Mouse (Mus musculus): Measurements from ENCODE around the gene Sppl2b.
"Not testable (repeated sequence)": the region's sequence is repeated elsewhere in the genome, so short reads cannot be mapped to it uniquely, and the experiment has no call there.

The Sppl2b gene

DNA sequence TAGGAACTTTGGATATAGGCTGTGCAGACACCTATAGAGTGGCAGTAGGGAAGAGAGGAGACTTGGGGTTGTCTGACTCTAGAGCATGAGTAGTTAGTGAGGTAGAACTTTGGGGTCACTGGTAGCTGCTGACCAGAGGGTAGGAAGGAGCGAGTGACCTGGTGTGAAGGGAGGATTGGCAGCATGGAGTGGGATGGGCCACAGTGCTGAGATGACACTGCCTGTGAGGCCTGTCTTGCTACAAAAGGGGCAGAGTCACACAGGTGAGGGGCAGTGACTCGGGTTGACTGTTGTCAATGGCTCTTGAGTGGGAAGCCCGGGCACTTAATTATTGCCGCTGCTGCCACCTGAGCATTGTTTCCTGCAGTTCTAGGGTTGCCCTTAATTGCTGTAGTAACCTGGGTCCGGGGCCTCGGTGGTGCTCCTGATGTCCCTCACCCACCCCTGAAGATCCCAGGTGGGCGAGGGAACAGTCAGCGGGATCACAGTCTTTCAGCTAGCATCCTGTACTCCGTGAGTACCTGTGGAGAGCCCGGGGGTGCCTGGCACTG, 27.1 kb upstream of the Sppl2b start:
- Histone ChIP-seq H3K4me3 (replicated peaks; ENCODE audit: low read length) (peak overlapping the region; percentile 89), H3K4me1 (replicated peaks; ENCODE audit: low read depth, low read length) (peaks cover 64% of the 10 kb centered on the region), H3K27me3 (ENCODE audit: insufficient read depth, low read length) (peaks cover 8% of the 10 kb centered on the region), H3K9me3 (ENCODE audit: low read length) (no peaks in the 10 kb centered on the region), H3K36me3 (ENCODE audit: insufficient read depth, low read length) (peaks cover 36% of the 10 kb centered on the region)
- TF ChIP-seq NANOG (IDR thresholded peaks at IDR 0.05; ENCODE audit: borderline replicate concordance, low read length) (no peak), POU5F1 (IDR thresholded peaks at IDR 0.05; ENCODE audit: borderline replicate concordance, low read length) (no peak), CTCF (conservative IDR thresholded peaks at IDR 0.05; ENCODE audit: low read length) (no peak)

DNA sequence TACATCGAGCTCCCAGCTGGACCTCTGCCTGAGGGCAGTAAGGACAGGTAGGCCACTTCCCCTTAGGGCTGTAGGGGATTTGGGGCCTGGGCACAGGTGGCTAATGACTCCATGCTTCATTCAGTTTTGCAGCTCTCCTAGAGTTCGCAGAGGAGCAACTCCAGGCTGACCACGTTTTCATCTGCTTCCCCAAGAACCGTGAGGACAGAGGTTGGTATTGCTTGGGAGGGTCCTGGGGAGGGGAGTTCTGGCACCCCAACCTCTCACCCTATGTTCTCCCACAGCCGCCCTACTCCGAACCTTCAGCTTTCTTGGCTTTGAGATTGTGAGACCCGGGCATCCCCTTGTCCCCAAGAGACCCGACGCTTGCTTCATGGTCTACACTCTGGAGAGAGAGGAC, 26.5 kb upstream of the Sppl2b start:
- peaks cover 15% of the 10 kb centered on the region for H3K27me3 ChIP-seq (ENCODE audit: insufficient read depth, low read length)
- H3K4me3 ChIP-seq (replicated peaks; ENCODE audit: low read length); H3K9me3 ChIP-seq (ENCODE audit: low read length): not testable (repeated sequence)
- peaks cover 64% of the 10 kb centered on the region for H3K4me1 ChIP-seq (replicated peaks; ENCODE audit: low read depth, low read length)
- H3K36me3 ChIP-seq (ENCODE audit: insufficient read depth, low read length), result peaks cover 36% of the 10 kb centered on the region

DNA sequence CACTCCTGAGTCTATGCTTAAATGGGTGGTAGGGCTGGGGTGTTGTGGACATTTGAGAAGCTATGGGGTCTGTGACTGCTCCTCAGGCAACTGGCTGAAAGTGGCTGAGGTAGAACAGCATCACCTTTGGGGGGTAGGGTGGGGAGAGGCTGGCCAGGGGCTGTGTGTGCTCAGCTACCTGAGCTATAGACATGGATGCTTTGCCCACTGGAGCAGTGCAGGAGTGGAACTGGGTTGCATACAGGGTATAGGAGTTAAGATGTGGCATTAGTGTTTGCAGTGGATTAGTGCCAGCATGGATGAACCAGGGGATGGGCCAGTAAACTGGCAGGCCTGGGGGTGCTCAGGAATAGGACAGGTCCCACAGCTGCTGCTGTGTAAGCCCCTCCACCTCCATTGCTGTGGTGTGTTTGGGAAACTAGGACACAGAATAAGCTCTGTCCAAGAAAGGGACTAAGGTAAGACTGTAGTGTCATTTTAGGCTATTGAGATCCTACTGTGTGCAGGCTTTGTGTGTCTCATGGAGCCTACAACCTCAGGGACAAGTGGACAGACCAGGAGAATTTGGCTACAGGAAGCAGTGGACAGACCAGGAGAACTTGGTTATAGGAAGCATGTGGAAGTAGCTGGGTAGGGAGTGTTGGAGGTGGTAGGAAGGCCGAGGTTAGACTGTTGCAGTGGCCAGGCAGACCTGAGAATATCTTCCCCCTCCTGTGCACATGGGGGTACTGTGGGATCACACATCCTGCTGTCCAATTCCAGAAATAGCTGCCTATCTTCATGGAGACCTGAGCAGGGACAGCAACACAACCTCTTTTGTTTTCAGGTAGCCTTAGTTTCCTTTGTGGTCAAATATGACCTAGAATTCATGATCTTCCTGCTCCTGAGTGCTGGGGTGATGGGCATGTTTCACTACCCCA, 25.5 kb upstream of the Sppl2b start:
- peaks cover 57% of the 10 kb centered on the region for H3K4me1 ChIP-seq (replicated peaks; ENCODE audit: low read depth, low read length)
- H3K4me3 ChIP-seq (replicated peaks; ENCODE audit: low read length), result no peak overlapping the region
- H3K27me3 ChIP-seq (ENCODE audit: insufficient read depth, low read length), result peaks cover 25% of the 10 kb centered on the region
- H3K9me3 ChIP-seq (ENCODE audit: low read length), result no peaks in the 10 kb centered on the region
- peaks cover 36% of the 10 kb centered on the region for H3K36me3 ChIP-seq (ENCODE audit: insufficient read depth, low read length)
- TF ChIP-seq CTCF (conservative IDR thresholded peaks at IDR 0.05; ENCODE audit: low read length) (no peak), NANOG (IDR thresholded peaks at IDR 0.05; ENCODE audit: borderline replicate concordance, low read length) (no peak), POU5F1 (IDR thresholded peaks at IDR 0.05; ENCODE audit: borderline replicate concordance, low read length) (no peak)

DNA sequence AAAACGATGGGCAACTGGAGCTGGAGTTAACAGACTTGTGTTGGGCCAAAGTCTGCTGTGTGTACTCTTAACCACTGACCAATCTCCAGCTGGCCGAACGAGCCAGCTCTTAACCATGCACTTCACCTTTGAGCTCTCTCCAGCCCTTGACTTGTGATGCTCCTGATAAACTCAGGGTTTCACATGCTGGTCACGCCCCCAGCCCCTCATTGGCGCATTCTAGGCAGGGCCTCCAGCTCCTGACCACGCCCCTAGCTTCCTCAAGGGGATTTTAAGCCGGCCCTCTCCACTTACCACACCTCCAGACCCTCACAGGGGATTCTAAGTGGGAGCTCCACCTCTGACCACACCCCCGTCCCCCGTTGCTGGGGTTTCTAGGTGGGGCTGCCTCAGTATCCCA, 23.9 kb upstream of the Sppl2b start:
- Histone ChIP-seq H3K36me3 (ENCODE audit: insufficient read depth, low read length) (peaks cover 36% of the 10 kb centered on the region), H3K27me3 (ENCODE audit: insufficient read depth, low read length) (peaks cover 40% of the 10 kb centered on the region), H3K4me3 (replicated peaks; ENCODE audit: low read length) (no peak overlapping the region), H3K4me1 (replicated peaks; ENCODE audit: low read depth, low read length) (peaks cover 62% of the 10 kb centered on the region), H3K9me3 (ENCODE audit: low read length) (no peaks in the 10 kb centered on the region)
- TF ChIP-seq POU5F1 (IDR thresholded peaks at IDR 0.05; ENCODE audit: borderline replicate concordance, low read length) (no peak), NANOG (IDR thresholded peaks at IDR 0.05; ENCODE audit: borderline replicate concordance, low read length) (no peak), CTCF (conservative IDR thresholded peaks at IDR 0.05; ENCODE audit: low read length) (no peak)

DNA sequence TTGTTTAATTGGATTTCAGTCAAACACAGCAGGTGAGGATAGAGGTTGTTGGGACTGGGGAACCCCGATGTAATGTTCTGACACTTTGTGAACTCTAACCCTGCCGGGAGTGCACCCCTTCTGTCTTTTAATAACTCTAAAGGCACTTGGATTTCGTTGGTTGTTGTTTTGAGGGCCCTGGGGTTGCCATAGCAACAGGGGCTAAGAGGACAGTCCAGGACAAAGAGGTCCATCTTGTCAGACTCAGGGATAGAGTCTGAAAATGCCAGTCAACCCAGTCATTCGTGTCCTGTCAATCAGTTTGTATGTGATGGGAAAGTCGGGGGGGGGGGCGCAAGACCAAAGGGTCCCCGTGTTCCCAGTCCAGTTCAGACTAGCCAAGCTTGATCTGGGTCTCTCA, 22.3 kb upstream of the Sppl2b start:
- Histone ChIP-seq H3K4me3 (replicated peaks; ENCODE audit: low read length) (no peak overlapping the region), H3K27me3 (ENCODE audit: insufficient read depth, low read length) (peaks cover 57% of the 10 kb centered on the region), H3K4me1 (replicated peaks; ENCODE audit: low read depth, low read length) (peaks cover 73% of the 10 kb centered on the region), H3K9me3 (ENCODE audit: low read length) (no peaks in the 10 kb centered on the region), H3K36me3 (ENCODE audit: insufficient read depth, low read length) (peaks cover 29% of the 10 kb centered on the region)
- TF ChIP-seq POU5F1 (IDR thresholded peaks at IDR 0.05; ENCODE audit: borderline replicate concordance, low read length) (no peak), NANOG (IDR thresholded peaks at IDR 0.05; ENCODE audit: borderline replicate concordance, low read length) (no peak), CTCF (conservative IDR thresholded peaks at IDR 0.05; ENCODE audit: low read length) (no peak)

DNA sequence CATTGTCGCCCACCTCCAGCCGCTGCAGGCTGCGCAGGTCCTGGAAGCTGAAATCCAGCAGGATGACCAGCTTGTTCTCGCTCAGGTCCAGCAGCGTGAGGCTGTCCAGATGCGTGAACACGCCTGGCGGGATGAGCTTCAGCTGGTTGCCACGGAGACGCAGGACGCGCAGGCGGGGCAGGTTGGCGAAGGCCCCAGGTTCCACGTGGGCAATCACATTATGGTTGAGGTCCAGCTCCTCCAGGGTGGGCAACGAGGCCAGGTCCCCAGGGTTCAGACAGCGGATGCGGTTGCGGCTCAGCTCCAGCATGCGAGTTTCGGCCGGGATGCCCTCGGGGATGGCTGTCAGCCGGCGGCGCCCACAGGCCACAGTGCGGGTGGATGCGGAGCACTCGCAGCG, 19.5 kb upstream of the Sppl2b start:
- Histone ChIP-seq H3K9me3 (ENCODE audit: low read length) (no peaks in the 10 kb centered on the region), H3K36me3 (ENCODE audit: insufficient read depth, low read length) (peaks cover 3% of the 10 kb centered on the region), H3K4me1 (replicated peaks; ENCODE audit: low read depth, low read length) (peaks cover 71% of the 10 kb centered on the region), H3K27me3 (ENCODE audit: insufficient read depth, low read length) (peaks cover 76% of the 10 kb centered on the region), H3K4me3 (replicated peaks; ENCODE audit: low read length) (peak overlapping the region; percentile 67)
- TF ChIP-seq NANOG (IDR thresholded peaks at IDR 0.05; ENCODE audit: borderline replicate concordance, low read length) (no peak), POU5F1 (IDR thresholded peaks at IDR 0.05; ENCODE audit: borderline replicate concordance, low read length) (no peak), CTCF (conservative IDR thresholded peaks at IDR 0.05; ENCODE audit: low read length) (no peak)

DNA sequence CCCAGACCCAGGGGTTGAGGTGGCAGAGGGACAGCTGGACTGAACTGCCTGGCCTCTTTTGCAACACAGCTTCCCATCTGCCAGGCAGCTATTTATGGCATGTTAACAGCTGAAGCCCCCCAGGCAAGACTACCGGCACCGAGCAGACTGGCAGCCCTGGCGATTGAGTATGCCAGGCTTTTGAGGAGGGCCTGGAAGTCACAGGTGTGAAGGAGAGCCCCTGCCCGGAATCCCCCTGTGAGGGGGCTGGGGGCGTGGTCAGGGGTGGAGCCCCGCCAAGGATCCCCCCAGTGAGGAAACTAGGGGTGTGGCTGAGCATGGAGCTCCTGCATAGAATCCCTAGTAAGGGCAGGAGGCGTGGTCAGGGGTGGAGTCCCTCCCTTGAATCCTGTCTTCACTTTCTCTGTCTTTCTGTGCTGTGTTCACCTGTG, 18.1 kb upstream of the Sppl2b start:
- Histone ChIP-seq H3K4me3 (replicated peaks; ENCODE audit: low read length) (no peak overlapping the region), H3K27me3 (ENCODE audit: insufficient read depth, low read length) (peaks cover 90% of the 10 kb centered on the region), H3K9me3 (ENCODE audit: low read length) (no peaks in the 10 kb centered on the region), H3K4me1 (replicated peaks; ENCODE audit: low read depth, low read length) (peaks cover 68% of the 10 kb centered on the region), H3K36me3 (ENCODE audit: insufficient read depth, low read length) (no peaks in the 10 kb centered on the region)
- no peak for TF ChIP-seq CTCF (conservative IDR thresholded peaks at IDR 0.05; ENCODE audit: low read length)
- TF ChIP-seq POU5F1 (IDR thresholded peaks at IDR 0.05; ENCODE audit: borderline replicate concordance, low read length), result no peak

DNA sequence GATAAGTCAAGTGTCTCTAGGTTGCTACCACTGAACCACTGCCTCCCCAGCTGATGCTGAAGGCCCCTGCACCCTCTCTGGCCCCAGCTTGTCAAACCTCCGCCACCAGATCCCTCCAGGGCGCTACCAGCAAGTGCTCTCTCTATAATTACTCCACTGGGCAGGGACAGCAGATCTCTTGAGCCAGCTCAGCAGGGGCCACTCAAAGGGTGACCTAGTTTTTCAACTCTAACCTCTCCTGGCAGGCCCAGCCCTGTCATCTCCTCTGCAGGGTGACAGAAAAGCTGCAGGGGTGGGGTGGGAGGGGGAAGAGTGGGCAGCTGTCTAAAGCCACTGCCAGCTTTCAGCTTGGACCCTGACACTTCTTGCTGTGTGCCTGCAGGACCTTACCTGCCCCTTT, 17.2 kb upstream of the Sppl2b start:
- Histone ChIP-seq H3K27me3 (ENCODE audit: insufficient read depth, low read length) (peaks cover 91% of the 10 kb centered on the region), H3K36me3 (ENCODE audit: insufficient read depth, low read length) (no peaks in the 10 kb centered on the region), H3K4me1 (replicated peaks; ENCODE audit: low read depth, low read length) (peaks cover 77% of the 10 kb centered on the region), H3K4me3 (replicated peaks; ENCODE audit: low read length) (no peak overlapping the region), H3K9me3 (ENCODE audit: low read length) (no peaks in the 10 kb centered on the region)
- no peak for TF ChIP-seq NANOG (IDR thresholded peaks at IDR 0.05; ENCODE audit: borderline replicate concordance, low read length)
- no peak for TF ChIP-seq POU5F1 (IDR thresholded peaks at IDR 0.05; ENCODE audit: borderline replicate concordance, low read length)
- TF ChIP-seq CTCF (conservative IDR thresholded peaks at IDR 0.05; ENCODE audit: low read length), result no peak

Measured in E14TG2a.4 (cell line).